Mouse (Mus musculus) kidney, embryonic 14.5 days (tissue): ENCODE data around the gene Arhgap10. TPM values are rescaled to one million over a fixed set of nuclear protein-coding genes. Genes with fewer than 3 reads are reported as not detected.
A peak's percentile ranks its signal among the peaks of the same experiment; 100 is the strongest.

ENCODE experiments used
- ATAC-seq: fragments of 200-750 bp; cut with Nextera tagmentation; 2 replicates; pipeline ENCODE4 v1.8.0; 2017; ENCODE audit warnings: moderate number of reproducible peaks, mild to moderate bottlenecking, moderate TSS enrichment, moderate library complexity; ENCODE audit not compliant: low FRiP score, low TSS enrichment
- H3K27ac ChIP-seq: fragments of 300-500 bp; sonication (generic); 2 replicates; pipeline ENCODE4 v1.5.1; 2014; ENCODE audit warnings: low read depth, mild to moderate bottlenecking, low read length, moderate library complexity, mixed read lengths
- H3K27me3 ChIP-seq: fragments of 300-500 bp; sonication (generic); 2 replicates; pipeline ENCODE4 v1.6.1; 2014; ENCODE audit warnings: mild to moderate bottlenecking, low read length; ENCODE audit not compliant: control insufficient read depth, insufficient read depth
- H3K36me3 ChIP-seq: fragments of 300-500 bp; sonication (generic); 2 replicates; pipeline ENCODE4 v1.6.1; 2014; ENCODE audit warnings: low read length, mixed read lengths; ENCODE audit not compliant: control insufficient read depth, insufficient read depth
- H3K4me1 ChIP-seq: fragments of 300-500 bp; sonication (generic); 2 replicates; pipeline ENCODE4 v1.6.1; 2014; ENCODE audit warnings: low read length, mixed read lengths; ENCODE audit not compliant: control insufficient read depth, insufficient read depth
- H3K4me2 ChIP-seq: fragments of 300-500 bp; sonication (generic); replicated peaks from 2 replicates; pipeline ENCODE4 v1.6.1; 2014; ENCODE audit warnings: low read depth, mild to moderate bottlenecking, low read length
- H3K4me3 ChIP-seq: fragments of 300-500 bp; sonication (generic); 2 replicates; pipeline ENCODE4 v1.5.1; 2014; ENCODE audit warnings: mild to moderate bottlenecking, low read length
- H3K9ac ChIP-seq: fragments of 300-500 bp; sonication (generic); 2 replicates; pipeline ENCODE4 v1.6.1; 2014; ENCODE audit warnings: low read depth, mild to moderate bottlenecking, low read length, moderate library complexity
- H3K9me3 ChIP-seq: fragments of 300-500 bp; sonication (generic); 2 replicates; pipeline ENCODE4 v1.6.1; 2016; ENCODE audit warnings: low read length; ENCODE audit not compliant: control insufficient read depth
- WGBS: fragments of 180-500 bp; shearing (Covaris S2); extraction: QIAGEN DNeasy Blood & Tissue Kit; methylation state at CpG from one replicate; pipeline ENCODE4 v1.1.7; 2014; 5-methylcytosine and 5-hydroxymethylcytosine counted together
- polyA plus RNA-seq: library from polyadenylated mRNA; unstranded; fragments of >200 nt; fragmentation: Nextera tagmentation; extraction: Ambion mirVana; gene quantifications from 2 replicates; pipeline ENCODE4 v1.2.1, GENCODE M21; 2014

Gene Arhgap10
- polyA plus RNA-seq, 1 experiment from 2014 or later = 29.4 TPM

GRCm38 (mm10) chr8:77370308-77370707, 147.4 kb downstream of the Arhgap10 start:
- H3K27me3 ChIP-seq = no peaks in the 10 kb centered on the region
- no peak overlapping the region for H3K4me3 ChIP-seq
- no peak overlapping the region for H3K27ac ChIP-seq
- H3K36me3 ChIP-seq = peaks cover 9% of the 10 kb centered on the region; the same call in 1 of the 2 replicates
- no peak overlapping the region for H3K4me2 ChIP-seq
- no peak overlapping the region for H3K9ac ChIP-seq
- 35% methylated on average over 2 of the region's 2 CpGs for WGBS
- H3K4me1 ChIP-seq = no peaks in the 10 kb centered on the region
- no peaks in the 10 kb centered on the region for H3K9me3 ChIP-seq
- no peak for ATAC-seq

GRCm38 (mm10) chr8:77369671-77370070, 148.1 kb downstream of the Arhgap10 start:
- no peak for ATAC-seq
- Histone ChIP-seq H3K9ac (no peak overlapping the region), H3K9me3 (no peaks in the 10 kb centered on the region), H3K36me3 (peaks cover 9% of the 10 kb centered on the region; the same call in 1 of the 2 replicates), H3K4me2 (no peak overlapping the region), H3K27me3 (no peaks in the 10 kb centered on the region), H3K27ac (no peak overlapping the region), H3K4me3 (no peak overlapping the region), H3K4me1 (no peaks in the 10 kb centered on the region)
- 83% methylated on average over 7 of the region's 7 CpGs for WGBS

- no peak overlapping the region for H3K9ac ChIP-seq
- H3K4me3 ChIP-seq = no peak overlapping the region
- ATAC-seq = no peak
- H3K36me3 ChIP-seq = peaks cover 3% of the 10 kb centered on the region; the same call in 1 of the 2 replicates
- H3K4me2 ChIP-seq = no peak overlapping the region
- no peaks in the 10 kb centered on the region for H3K9me3 ChIP-seq
- H3K4me1 ChIP-seq = no peaks in the 10 kb centered on the region
- H3K27me3 ChIP-seq = no peaks in the 10 kb centered on the region
- 57% methylated on average over 3 of the region's 3 CpGs for WGBS
- no peak overlapping the region for H3K27ac ChIP-seq
Measured at GRCm38 (mm10) chr8:77367091-77367490, 150.7 kb downstream of the Arhgap10 start.

GRCm38 (mm10) chr8:77366446-77366845, 151.3 kb downstream of the Arhgap10 start:
- Histone ChIP-seq H3K27me3 (no peaks in the 10 kb centered on the region), H3K27ac (no peak overlapping the region), H3K4me2 (no peak overlapping the region), H3K4me1 (no peaks in the 10 kb centered on the region), H3K9me3 (no peaks in the 10 kb centered on the region), H3K9ac (no peak overlapping the region), H3K4me3 (no peak overlapping the region), H3K36me3 (peaks cover 3% of the 10 kb centered on the region; the same call in 1 of the 2 replicates)
- WGBS = 55% methylated on average over 4 of the region's 4 CpGs
- ATAC-seq = peak; percentile 59; the same call in 1 of the 2 replicates

- 84% methylated on average over 6 of the region's 6 CpGs for WGBS
- H3K27ac ChIP-seq = no peak overlapping the region
Measured at GRCm38 (mm10) chr8:77365990-77366389, 151.8 kb downstream of the Arhgap10 start.

GRCm38 (mm10) chr8:77364472-77364871, 153.3 kb downstream of the Arhgap10 start:
- H3K36me3 ChIP-seq = peaks cover 3% of the 10 kb centered on the region; the same call in 1 of the 2 replicates
- H3K4me3 ChIP-seq = no peak overlapping the region
- no peak overlapping the region for H3K27ac ChIP-seq
- H3K27me3 ChIP-seq = no peaks in the 10 kb centered on the region
- no peak for ATAC-seq
- WGBS = 97% methylated on average over 11 of the region's 11 CpGs
- no peaks in the 10 kb centered on the region; the same call in 1 of the 2 replicates for H3K4me1 ChIP-seq
- no peak overlapping the region for H3K9ac ChIP-seq
- H3K9me3 ChIP-seq = no peaks in the 10 kb centered on the region
- H3K4me2 ChIP-seq = no peak overlapping the region

More at GRCm38 (mm10) chr8:77365990-77366389, 151.8 kb downstream of the Arhgap10 start:
- no peak overlapping the region for H3K4me2 ChIP-seq
- no peak overlapping the region for H3K9ac ChIP-seq
- ATAC-seq = no peak
- H3K4me1 ChIP-seq = no peaks in the 10 kb centered on the region; the same call in 1 of the 2 replicates
- no peak overlapping the region for H3K4me3 ChIP-seq
- H3K27me3 ChIP-seq = no peaks in the 10 kb centered on the region
- no peaks in the 10 kb centered on the region for H3K9me3 ChIP-seq
- H3K36me3 ChIP-seq = peaks cover 3% of the 10 kb centered on the region; the same call in 1 of the 2 replicates

GRCm38 (mm10) chr8:77360853-77361252, 156.9 kb downstream of the Arhgap10 start:
- H3K27me3 ChIP-seq = no peaks in the 10 kb centered on the region
- ATAC-seq = no peak
- H3K4me2 ChIP-seq = no peak overlapping the region
- 72% methylated on average over 5 of the region's 5 CpGs for WGBS
- no peaks in the 10 kb centered on the region for H3K9me3 ChIP-seq
- no peak overlapping the region for H3K9ac ChIP-seq
- no peak overlapping the region for H3K4me3 ChIP-seq
- H3K27ac ChIP-seq = no peak overlapping the region
- H3K4me1 ChIP-seq = no peaks in the 10 kb centered on the region; the same call in 1 of the 2 replicates
- H3K36me3 ChIP-seq = peaks cover 16% of the 10 kb centered on the region; the same call in 1 of the 2 replicates

- no peak overlapping the region for H3K27ac ChIP-seq
- WGBS = 92% methylated on average over 5 of the region's 5 CpGs
Measured at GRCm38 (mm10) chr8:77360423-77360822, 157.3 kb downstream of the Arhgap10 start.

GRCm38 (mm10) chr8:77357126-77357525, 160.6 kb downstream of the Arhgap10 start:
- H3K4me1 ChIP-seq = no peaks in the 10 kb centered on the region; the same call in 1 of the 2 replicates
- peaks cover 14% of the 10 kb centered on the region; the same call in 1 of the 2 replicates for H3K36me3 ChIP-seq
- H3K9me3 ChIP-seq = no peaks in the 10 kb centered on the region
- ATAC-seq = no peak
- 78% methylated on average over 8 of the region's 8 CpGs for WGBS
- H3K4me3 ChIP-seq = no peak overlapping the region
- no peaks in the 10 kb centered on the region for H3K27me3 ChIP-seq
- no peak overlapping the region for H3K27ac ChIP-seq
- H3K9ac ChIP-seq = no peak overlapping the region
- H3K4me2 ChIP-seq = no peak overlapping the region

More at GRCm38 (mm10) chr8:77360423-77360822, 157.3 kb downstream of the Arhgap10 start:
- H3K9ac ChIP-seq = no peak overlapping the region
- ATAC-seq = no peak
- H3K36me3 ChIP-seq = peaks cover 16% of the 10 kb centered on the region; the same call in 1 of the 2 replicates
- H3K4me1 ChIP-seq = no peaks in the 10 kb centered on the region; the same call in 1 of the 2 replicates
- H3K4me3 ChIP-seq = no peak overlapping the region
- no peak overlapping the region for H3K4me2 ChIP-seq
- no peaks in the 10 kb centered on the region for H3K9me3 ChIP-seq
- H3K27me3 ChIP-seq = no peaks in the 10 kb centered on the region
